Mouse (Mus musculus) left cerebral cortex, adult 11 months (tissue): ENCODE data around the gene Samsn1.
"Not testable (repeated sequence)": the region's sequence is repeated elsewhere in the genome, so short reads cannot be mapped to it uniquely, and the experiment has no call there.

ENCODE experiments used
- DNase-seq: peaks from one replicate; pipeline ENCODE4 v3.0.0; 2022; ENCODE audit warnings: low spot score

The Samsn1 gene

GRCm38 (mm10) chr16:75875896-75876295, 146.2 kb downstream of the Samsn1 start:
- DNase-seq = no peak

GRCm38 (mm10) chr16:75874508-75874907, 147.6 kb downstream of the Samsn1 start:
- no peak for DNase-seq

GRCm38 (mm10) chr16:75872241-75872640, 149.8 kb downstream of the Samsn1 start:
- DNase-seq = no peak

- DNase-seq = no peak
Observed at GRCm38 (mm10) chr16:75867400-75867799, 154.7 kb downstream of the Samsn1 start.

- no peak for DNase-seq
Observed at GRCm38 (mm10) chr16:75865505-75865904, 156.6 kb downstream of the Samsn1 start.

- DNase-seq = no peak
Observed at GRCm38 (mm10) chr16:75864673-75865072, 157.4 kb downstream of the Samsn1 start.

- no peak for DNase-seq
Observed at GRCm38 (mm10) chr16:75856343-75856742, 165.7 kb downstream of the Samsn1 start.

GRCm38 (mm10) chr16:75855402-75855801, 166.7 kb downstream of the Samsn1 start:
- no peak for DNase-seq

GRCm38 (mm10) chr16:75853556-75854271, 168.4 kb downstream of the Samsn1 start:
- DNase-seq = no peak

GRCm38 (mm10) chr16:75852485-75852884, 169.6 kb downstream of the Samsn1 start:
- no peak for DNase-seq

- DNase-seq = no peak
Observed at GRCm38 (mm10) chr16:75849039-75849438, 173.0 kb downstream of the Samsn1 start.

GRCm38 (mm10) chr16:75843653-75844062, 178.4 kb downstream of the Samsn1 start:
- no peak for DNase-seq

GRCm38 (mm10) chr16:75843031-75843430, 179.1 kb downstream of the Samsn1 start:
- DNase-seq = no peak

- no peak for DNase-seq
Observed at GRCm38 (mm10) chr16:75842569-75842968, 179.5 kb downstream of the Samsn1 start.

GRCm38 (mm10) chr16:75837728-75838451, 184.2 kb downstream of the Samsn1 start:
- DNase-seq = no peak

- DNase-seq = no peak
Observed at GRCm38 (mm10) chr16:75831390-75831789, 190.7 kb downstream of the Samsn1 start.

- not testable (repeated sequence) for DNase-seq
Observed at GRCm38 (mm10) chr16:75826949-75827348, 195.1 kb downstream of the Samsn1 start.

GRCm38 (mm10) chr16:75826498-75826897, 195.6 kb downstream of the Samsn1 start:
- no peak for DNase-seq

GRCm38 (mm10) chr16:75823226-75823625, 198.9 kb downstream of the Samsn1 start:
- DNase-seq = no peak

- no peak for DNase-seq
Observed at GRCm38 (mm10) chr16:75820963-75821362, 201.1 kb downstream of the Samsn1 start.
